Mouse (Mus musculus): ENCODE measurements around the gene Barhl1.

Barhl1 gene

DNA sequence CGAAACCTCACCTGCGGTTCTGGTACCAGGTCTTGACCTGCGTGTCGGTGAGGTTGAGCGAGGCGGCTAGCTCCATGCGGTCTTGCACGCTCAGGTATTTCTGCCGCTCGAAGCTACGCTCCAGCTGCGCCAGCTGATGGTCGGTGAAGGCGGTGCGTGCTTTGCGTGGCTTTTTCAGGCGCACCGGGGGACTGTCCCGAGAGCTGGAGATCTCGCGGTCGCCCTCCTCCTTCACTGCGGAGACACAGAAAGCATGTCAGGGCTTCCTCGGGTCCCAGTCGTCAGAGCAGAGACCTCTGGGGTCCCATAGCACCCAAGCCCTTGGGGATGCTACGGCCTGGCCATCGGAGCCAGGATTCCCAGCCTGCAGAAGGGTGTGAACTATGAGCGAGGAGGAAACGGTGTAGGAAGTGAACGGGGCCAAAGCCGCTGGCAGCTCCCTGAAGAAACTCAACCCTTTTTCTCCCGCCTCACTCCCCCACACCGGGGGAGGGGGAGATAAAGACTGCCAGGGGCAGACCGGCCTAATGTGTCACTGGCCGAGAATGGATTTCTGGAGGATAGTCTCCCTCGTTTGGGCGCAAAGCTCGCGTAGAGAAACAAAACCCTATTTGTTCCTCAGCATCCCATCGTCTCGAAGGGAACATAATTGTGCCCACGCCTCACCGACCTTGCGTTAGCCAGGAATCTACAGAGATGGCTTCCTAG lies 5.0 kb downstream of the Barhl1 start:
- DNase-seq (ENCODE audit: low read depth) = no peak

DNA sequence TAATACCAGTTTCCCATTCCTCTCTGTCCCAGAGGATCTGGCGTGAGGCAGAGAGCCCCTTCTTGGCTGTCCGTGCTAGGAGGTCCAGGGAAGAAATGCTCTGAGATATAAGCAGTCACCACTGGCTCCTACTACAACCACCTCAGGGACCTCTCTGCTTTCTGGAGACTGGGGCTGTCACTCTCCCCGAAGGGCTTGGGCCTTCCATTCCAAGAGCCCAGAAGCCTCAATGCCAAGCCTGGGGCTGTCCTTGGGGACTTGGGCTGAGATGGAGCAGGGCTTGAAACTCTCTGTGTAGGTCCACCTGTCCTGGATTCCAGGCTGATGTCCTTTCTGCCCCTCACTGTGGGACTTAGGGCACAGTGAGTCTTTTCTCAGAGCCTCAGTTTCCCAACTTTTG lies 5.6 kb downstream of the Barhl1 start:
- no peak for DNase-seq (ENCODE audit: low read depth)

DNA sequence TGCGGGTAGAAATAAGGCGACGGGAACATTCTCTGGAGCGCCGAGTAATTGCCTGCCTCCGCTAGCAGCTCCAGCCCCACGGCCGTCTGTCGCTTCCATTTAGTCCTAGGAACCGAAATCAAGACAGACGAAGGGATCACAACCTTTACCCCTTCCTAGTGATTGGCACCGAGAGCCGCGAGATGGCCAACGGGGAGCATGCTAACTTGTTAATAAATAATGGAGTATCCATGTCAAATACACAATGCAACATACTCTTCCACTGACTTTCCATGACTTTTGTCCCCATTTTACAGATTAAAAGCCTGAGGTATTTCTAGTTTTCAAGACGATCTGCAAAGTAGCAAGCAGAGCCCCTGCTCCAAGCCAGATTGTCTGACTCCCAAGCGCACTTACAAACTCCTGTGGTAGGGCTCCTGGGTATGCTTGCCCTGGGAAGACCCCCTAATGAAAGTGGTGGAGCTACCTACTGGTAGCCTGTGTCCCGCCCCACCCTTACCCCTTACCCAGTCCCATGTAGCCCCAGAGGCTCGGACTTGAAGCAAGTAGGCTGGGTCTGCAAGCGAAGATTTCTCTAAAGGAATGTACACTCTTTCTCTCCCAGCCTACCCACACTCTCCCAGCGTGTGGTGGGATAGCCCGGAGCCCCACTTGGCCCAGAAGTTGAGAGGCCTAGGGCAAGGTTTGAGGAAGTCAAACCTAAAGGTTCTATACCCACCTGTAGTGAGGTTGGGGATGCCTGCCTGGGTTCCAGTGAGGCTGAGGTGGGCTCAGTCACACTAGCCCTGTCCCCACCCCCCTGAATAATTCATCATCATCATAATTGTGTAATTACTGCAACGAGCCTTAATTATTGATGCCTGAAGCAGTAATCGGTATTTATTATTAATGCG lies 6.4 kb downstream of the Barhl1 start:
- no peak for DNase-seq (ENCODE audit: low read depth)

DNA sequence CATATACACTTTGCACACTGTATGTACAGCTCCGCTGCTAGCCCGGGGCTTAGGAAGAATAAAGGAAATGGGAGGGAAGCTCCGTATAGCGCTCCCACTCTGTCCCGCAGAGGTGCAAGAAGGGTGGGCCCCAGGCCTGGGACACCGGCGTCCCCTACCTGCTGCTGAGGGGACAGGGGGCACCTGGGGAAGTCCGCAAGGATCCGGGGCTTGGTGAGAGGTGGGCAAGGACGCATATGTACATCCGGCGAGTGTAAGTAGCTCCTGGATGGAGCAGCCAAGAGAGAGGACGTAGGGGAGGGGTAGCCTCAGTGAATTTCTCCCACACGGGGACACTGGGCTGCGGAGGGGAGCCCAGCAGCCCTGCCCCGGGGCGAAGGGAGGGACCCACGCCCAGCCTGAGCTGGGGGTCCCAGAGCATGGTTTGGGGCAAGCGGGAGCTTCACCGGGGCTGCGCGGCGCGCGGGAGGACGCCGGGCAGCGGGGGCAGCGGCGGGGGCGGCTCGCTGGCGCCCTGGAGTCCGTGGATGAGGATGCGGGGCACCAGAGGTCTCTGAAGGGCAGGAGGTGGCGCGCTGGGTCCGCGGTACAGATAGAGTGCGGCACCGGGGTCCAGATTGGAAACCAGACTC lies 7.2 kb downstream of the Barhl1 start:
- DNase-seq (ENCODE audit: low read depth) = no peak

DNA sequence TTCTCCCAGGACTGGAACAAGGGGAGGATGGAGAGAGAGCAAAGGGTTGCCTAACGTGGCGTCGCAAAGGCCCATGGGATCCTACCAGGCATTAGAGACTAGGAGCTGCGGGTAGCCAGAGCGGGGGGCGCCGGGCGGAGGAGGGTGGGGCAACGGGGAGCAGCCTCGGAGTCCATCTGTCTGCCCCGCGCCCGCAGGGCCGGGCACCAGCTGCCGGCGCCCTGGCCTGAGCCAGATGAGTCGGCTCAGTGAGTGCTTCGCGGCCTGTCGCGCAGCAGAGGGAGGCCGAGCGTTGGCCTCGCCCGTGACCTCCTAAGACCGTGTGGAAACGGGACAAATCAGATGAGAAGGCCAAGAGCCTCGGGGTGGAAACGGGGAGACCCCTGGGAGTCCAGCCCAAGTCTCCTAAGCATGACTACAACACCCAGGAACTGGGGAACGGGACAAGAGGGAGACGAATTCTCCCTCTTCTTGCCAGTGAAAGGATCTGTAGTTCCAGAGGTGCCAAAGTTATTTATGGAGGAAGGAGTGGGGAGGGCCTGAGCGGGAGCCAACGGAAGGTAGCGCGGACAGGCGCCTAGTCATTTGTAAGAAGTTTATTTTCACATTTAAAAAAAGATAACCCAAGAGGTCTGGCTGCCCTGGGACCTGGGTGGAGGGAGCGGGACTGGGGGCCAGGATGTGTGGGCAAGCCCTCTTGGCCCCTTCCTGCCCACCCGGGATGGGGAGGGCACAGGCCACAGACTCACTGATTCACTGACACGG lies 7.9 kb downstream of the Barhl1 start:
- no peak for DNase-seq (ENCODE audit: low read depth)

DNA sequence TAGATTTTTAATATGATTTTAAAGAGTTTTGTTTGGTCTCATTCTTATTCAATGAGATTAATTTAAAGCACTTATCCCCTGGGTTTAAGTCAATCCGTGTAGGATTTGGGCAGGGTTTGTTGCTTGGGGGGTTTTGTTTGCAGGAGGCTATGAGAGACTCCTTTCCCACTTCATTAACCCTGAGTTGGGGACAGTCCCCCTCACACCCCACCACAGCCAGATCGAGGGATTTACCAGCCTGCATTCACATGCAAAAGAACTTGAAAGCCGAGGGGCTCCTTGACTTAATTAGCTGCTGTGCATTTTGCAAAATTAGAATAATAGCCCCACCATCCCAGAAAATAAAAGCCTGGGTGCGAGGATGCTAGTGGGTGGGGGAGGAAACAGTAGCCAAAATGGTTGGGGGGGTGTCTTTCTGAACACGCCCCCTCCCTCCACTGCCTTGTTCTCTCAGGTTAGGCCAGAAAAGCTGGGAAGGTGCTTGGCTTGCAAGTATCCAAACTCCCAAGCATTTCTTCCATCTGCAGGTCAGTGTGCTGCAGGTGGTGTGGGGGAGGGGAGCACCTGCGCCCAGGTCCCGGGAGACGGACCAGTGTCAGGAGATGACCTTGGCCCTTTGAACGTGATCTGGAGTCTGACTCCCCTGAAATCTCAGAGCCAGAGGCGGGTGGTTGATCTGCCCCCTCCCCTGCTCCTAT lies 8.6 kb downstream of the Barhl1 start:
- no peak for DNase-seq (ENCODE audit: low read depth)

DNA sequence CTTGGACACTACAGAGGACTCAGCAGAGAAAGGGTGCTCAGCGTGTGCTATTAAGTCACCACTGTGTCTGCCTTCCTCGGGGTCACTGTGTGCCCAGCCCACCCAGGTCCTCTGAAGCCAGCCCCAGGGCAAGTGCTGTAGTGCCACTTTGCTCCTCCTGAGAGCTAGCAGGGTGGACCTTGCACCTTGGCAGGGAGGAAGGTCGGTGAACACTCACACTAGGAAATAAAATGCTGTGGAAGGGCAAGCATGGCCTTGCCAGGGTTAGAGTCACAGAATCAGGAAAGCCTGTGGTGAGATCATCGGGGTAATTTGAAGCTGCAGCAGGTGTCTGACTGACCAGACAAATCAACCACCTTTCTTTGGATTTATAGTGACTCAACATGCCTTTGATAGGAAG lies 10.9 kb downstream of the Barhl1 start:
- DNase-seq (ENCODE audit: low read depth) = no peak

DNA sequence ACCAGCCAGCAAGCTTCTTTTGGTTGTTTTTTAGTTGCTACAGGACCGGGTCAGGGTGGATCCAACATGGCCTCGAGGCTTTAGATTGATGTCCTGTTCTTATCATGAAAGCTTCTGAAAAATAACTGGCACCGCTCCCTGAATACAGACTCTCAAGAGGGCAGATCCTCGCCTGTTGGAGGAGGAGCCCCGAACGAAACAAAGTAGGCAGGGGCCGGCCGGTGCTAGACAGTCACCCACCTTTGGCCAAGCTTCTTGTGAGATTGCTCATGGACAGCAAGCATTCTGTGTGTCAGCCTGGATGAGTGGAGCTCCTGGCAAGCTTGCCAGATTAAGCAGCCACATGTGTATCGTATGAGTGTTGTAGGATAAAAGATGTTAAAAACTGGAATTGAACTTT lies 11.7 kb downstream of the Barhl1 start:
- DNase-seq (ENCODE audit: low read depth) = no peak

DNA sequence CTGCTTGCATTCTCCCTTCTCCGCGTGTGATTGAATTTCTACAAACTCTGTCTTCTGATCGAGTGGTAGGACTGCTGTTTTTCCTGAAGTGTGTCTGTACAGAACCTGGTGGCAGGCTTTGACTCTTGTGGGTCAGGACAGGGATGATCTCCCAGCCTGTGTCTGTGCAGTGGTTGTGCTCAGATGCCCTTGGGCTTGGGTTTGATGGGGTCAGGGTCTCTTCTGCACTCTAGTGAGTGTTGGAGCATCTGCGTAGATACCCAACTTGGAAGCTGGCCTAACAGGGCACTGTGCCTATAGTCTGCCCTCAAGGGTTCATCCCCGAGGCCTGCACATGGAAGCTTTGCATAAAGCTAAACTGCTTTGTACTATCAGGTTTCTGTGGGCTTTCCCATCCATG lies 12.6 kb downstream of the Barhl1 start:
- no peak for DNase-seq (ENCODE audit: low read depth)

DNA sequence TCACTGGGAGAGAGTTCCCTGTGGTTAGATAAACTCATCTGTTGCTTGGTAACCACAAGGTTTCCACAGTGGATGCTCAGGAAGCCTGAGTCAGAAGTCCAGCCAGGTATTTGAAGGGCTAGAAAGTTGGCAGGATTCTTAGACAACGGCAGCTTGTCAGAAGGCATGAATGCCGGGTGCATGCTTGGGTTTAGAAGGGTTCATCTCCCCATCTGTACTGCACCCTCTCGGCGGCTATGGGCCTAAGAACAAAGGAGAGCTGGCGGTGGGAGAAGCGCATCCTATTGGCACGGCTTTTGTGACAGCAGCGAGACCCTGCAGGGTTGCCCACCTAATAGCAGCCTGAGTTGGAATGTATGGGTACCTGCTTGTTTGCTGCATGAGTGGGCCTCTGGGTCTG lies 14.2 kb downstream of the Barhl1 start:
- no peak for DNase-seq (ENCODE audit: low read depth)

DNA sequence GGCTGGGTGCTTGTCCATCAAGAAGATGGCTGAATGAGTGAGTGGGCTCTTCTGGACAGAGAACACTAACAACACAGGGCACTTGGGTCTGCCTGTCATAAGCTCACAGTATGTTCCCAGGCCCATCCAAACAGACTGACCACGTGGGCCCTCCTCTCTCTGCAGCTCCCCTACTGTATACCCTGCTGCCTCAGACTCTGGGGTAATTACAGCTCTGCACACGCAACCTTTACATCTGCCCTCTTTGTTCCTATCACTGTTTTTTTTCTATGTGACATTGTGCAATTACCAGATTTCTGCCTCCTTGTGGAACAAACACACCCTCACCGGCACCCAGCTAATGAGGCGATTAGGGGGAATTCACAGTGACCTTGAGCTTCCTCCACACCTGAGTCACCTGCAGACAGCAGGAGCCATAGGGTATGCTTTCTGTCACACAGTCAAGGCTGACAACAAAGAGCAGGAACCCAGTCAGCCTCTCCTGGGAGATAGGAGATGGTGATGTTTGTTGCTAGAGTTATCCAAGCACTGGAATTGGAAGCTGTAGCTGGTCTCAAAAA lies 19.0 kb downstream of the Barhl1 start:
- DNase-seq (ENCODE audit: low read depth) = no peak

DNA sequence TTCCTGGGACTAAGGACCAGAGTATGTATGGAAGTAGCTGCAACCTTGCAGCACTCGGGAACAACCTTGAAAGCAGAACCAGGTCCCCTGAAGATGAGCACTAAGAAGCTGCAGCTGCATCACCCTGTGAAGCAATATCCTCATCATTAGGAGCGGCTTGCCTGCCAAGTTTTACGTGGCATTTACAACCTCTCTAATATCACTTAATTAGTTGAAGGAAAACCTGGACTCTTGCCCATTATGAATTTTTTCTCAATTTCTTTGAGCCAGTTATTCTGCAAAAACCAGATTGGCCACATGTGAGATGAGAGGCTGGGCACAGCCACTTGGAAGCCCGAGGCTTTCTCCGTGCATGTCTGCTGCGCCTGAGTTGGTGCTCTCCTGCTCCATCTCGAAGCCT lies 20.6 kb downstream of the Barhl1 start:
- DNase-seq (ENCODE audit: low read depth) = no peak

DNA sequence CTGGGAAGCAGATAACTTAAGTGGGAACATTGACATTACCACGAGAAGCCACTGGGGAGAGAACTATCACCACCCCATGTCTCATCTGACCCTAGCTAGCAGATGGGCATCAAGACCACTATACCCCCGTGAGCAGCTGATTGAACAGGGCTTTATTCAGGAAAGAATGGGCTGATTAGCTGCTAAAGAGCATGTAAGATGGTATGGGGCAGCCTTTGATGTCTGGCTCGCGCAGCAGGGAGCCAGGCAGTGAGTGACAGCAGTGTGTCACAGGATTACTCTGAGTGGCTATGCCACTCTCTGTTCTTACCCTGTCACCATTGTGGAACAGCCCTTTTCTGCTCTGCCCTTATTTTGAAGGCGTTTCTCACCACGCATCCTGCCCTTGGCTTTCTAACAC lies 22.9 kb downstream of the Barhl1 start:
- no peak for DNase-seq (ENCODE audit: low read depth)

DNA sequence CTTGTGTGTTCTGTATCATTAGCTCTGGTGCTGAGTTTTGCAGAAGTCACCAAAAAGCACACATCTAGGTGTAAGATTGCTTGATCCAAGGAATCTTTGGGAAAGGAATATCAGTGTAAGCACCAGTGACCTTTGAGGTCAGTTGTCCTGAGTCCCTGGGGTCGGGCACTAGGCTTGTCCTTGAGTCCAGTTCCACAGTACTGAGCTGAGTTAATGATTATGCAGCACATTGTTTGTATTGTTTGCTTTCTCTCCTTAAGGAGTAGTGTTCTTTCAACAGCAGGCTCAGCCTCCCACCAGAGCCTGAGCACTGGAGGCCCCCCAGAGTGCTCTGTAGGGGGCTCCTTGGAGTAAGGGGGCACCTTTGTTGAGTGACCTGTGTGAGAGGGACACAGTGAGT lies 23.7 kb downstream of the Barhl1 start:
- DNase-seq (ENCODE audit: low read depth) = no peak

DNA sequence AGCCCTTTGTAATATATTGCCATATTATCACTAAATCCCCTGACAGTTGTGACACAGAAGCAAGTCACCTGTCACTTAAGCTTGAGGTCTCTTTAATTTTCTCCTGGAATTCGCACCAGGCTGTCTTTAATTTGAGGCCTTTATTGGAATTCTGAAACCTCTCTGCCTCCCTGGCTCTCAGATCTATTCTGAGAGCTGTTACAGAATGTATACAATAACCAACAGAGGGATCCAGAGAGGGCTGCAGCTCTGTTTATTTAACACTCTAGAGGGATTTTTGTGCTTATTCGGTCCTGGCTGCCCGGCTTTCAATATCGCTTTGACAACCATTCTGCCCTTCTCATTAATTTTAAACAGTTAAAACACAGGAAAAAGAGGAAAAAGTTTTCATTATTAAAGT lies 31.6 kb downstream of the Barhl1 start:
- no peak for DNase-seq (ENCODE audit: low read depth)

DNA sequence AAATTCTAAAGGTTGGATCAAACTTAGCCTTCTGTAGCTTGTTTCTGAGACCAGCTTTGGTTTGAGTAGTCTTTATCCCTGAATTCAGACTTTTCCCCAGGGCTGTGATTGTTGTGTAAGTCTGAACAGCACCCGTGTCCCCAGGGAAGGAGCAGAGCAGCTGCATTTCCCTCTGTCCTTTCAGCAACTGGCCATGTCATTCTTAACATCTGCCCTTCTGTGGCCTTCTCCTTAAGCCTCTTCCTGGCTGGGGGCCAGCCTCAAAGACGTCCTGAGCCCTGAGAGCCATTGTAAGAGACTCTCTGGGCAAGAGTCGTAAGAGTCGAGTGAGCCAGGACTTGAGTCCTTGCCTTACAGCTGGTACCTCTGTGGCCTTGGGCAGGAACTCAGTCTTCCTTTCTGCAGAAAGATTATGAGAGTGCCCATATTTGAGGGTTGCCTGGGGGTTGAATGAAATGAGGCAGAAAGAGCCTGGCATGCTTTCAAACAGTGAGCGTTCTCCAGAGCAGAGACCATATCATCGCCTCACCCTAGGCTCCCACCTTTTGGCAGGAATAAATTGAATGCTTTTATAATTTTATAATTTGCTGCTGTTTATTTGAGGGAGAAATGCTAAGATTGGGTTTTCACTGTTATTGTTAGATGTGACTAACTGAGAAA lies 33.5 kb downstream of the Barhl1 start:
- no peak for DNase-seq (ENCODE audit: low read depth)

DNA sequence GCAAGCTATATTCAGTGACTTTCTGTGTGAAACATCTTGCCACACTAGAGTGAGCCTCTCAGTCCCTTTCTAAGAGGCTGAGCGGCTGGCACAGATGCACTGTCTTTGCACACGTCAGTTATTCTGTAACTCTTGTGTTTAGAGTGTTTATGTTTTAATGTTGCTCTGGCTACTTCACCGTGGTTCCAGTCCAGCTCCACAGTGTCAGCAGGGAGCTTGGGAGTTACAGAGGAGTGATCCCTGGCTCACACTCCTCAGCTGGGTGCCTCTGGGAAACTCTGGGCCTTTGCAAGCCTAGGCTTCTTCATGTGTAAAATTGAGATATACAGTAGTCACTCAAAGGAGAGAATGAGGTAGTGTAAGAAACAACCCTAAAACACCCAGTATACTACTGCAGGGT lies 34.4 kb downstream of the Barhl1 start:
- no peak for DNase-seq (ENCODE audit: low read depth)

DNA sequence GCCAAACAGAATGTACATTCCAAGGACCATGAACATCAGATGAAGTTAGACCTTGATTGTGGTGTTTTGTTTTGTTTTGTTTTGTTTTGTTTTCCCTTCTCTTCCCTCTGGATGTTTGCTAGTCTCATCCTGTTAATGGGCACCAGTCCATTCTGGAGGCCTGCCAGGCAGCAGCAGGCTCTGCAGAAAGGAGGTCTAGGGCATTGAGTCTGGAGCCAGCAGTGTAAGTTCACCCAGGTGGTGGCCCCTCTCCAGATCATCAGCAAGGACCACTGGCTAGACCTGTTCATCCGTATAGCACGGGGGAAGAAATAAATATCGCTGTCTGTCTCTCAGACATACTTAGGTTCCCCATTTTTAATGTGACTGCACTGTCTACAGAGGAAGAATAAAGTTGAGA lies 35.2 kb downstream of the Barhl1 start:
- DNase-seq (ENCODE audit: low read depth) = no peak

DNA sequence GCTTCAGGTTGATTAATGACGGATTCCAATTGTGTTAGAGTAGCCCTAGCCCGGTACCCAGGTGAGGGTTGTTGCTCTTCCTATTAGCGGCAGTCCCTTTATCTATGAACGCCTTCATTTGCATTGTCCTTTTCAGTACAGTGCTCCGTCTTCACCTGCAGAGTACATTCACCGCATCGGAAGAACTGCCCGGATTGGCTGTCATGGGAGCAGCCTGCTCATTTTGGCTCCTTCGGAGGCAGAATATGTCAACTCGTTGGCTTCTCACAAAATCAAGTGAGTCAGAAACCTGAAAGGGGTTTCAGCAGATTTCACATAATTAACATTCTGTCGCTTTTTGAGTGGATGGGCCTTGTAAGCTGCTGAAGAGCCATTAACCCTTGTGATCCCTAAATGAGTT lies 40.9 kb downstream of the Barhl1 start:
- no peak for DNase-seq (ENCODE audit: low read depth)

DNA sequence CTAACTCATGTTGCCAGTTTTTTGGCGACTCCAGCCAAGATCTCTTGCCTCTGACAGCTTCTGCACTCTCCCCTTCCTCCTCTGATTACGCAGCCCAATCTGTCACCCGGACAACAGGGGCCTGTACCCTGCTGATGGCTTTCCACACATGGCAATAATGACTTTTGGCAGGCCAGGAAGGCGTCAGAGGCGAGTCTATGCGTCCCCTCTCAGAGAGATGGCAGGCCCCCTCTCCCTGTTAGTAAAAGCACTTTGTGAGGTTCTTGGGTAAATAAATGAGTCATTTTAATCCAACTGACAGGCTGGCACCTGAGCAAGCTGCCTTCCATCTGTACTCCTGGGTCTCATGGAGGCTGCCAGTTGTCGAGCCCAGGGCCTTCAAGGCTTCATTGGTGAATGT lies 49.0 kb downstream of the Barhl1 start:
- DNase-seq (ENCODE audit: low read depth) = no peak

DNA sequence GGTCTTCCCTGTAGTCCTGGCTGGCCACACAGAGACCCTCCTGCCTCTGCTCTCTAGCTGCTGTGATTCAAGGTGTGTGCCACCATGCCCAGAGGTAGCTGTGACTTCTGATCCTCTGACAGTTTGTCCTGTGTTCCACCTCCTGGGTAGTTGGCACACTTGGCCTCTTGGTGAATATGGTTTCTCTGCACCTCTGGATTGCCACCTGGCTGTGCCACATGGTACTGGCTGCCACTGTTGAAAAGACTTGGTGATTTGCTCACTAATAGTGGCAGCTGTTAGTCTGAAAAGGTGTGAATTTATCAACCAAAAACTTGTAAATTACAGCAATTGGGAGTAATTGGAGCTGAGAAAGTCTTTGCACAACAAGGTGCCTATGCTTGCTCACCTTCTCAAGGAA lies 52.6 kb downstream of the Barhl1 start:
- peak; percentile 43 for DNase-seq (ENCODE audit: low read depth)

All from naive thymus-derived CD4-positive, alpha-beta T cell, adult 2 months (primary cell).